Mouse (Mus musculus): ENCODE results near the gene Ap1b1. TPM values are rescaled to one million over a fixed set of nuclear protein-coding genes. Genes with fewer than 3 reads are reported as not detected.

Gene Ap1b1
- total and polyA plus RNA-seq, 3 experiments: 38.6 to 57.8 (median 44.2) TPM

GRCm38 (mm10) chr11:4996621-4997199 is 10.1 kb downstream of the Ap1b1 start:
- in situ Hi-C loops (cut with MboI; ENCODE audit: low pct_ligation_motif_present, low pct_unique_long_range_greater_than_20kb, low sequenced_read_pairs): no loop called here
- Histone ChIP-seq H3K9me3 (replicated peaks; ENCODE audit: low read length) (no peaks in the 10 kb centered on the region), H3K4me3 (replicated peaks in 1 of 3; ENCODE audit: low read depth in 2 of 3, low read length in 2 of 3, poor library complexity in 1 of 3) (no peak overlapping the region), H3K4me2 (ENCODE audit: insufficient read depth, low read depth, poor library complexity, severe bottlenecking) (no peak overlapping the region), H3K36me3 (replicated peaks in 1 of 2; ENCODE audit: control insufficient read depth in 1 of 2, insufficient read depth in 1 of 2, low read length in 1 of 2) (peaks cover 4 to 60% of the 10 kb centered on the region in 2 experiments), H3K79me2 (replicated peaks; ENCODE audit: control insufficient read depth, extremely low read depth, insufficient read depth, poor library complexity, severe bottlenecking) (no peaks in the 10 kb centered on the region; the same call in 1 of the 2 replicates), H3K27me3 (replicated peaks) (no peaks in the 10 kb centered on the region), H3K9ac (ENCODE audit: insufficient read depth, low read depth) (no peak overlapping the region), H3K27ac (ENCODE audit: insufficient read depth, low read depth) (no peak overlapping the region), H3K4me1 (ENCODE audit: control insufficient read depth in 1 of 2, insufficient read depth in 2 of 2) (peaks cover 0 to 9% of the 10 kb centered on the region in 2 experiments; a peak in 2 of 4 replicates)
- no peak for TF ChIP-seq RCOR1 (conservative IDR thresholded peaks at IDR 0.05; ENCODE audit: low read depth, low read length)
- no peak for TF ChIP-seq SIN3A (IDR thresholded peaks at IDR 0.05; ENCODE audit: low read length)
- TF ChIP-seq CTCF (conservative IDR thresholded peaks at IDR 0.05 in 1 of 2, IDR thresholded peaks at IDR 0.05 in 1 of 2; ENCODE audit: low read depth in 2 of 2, low read length in 2 of 2): no peak
- no peak for TF ChIP-seq ETS1 (conservative IDR thresholded peaks at IDR 0.05; ENCODE audit: low read depth, low read length)
- TF ChIP-seq MAZ (IDR thresholded peaks at IDR 0.05; ENCODE audit: low read depth, low read length): no peak
- TF ChIP-seq ZKSCAN1 (IDR thresholded peaks at IDR 0.05; ENCODE audit: borderline replicate concordance, low read depth, low read length): no peak
- TF ChIP-seq ELF1 (IDR thresholded peaks at IDR 0.05; ENCODE audit: low read depth, low read length): no peak
- TF ChIP-seq MAX (IDR thresholded peaks at IDR 0.05; ENCODE audit: low read length): no peak
- no peak for TF ChIP-seq NRF1 (IDR thresholded peaks at IDR 0.05; ENCODE audit: low read depth, low read length)
- TF ChIP-seq JUN (IDR thresholded peaks at IDR 0.05; ENCODE audit: insufficient read depth, low read depth, low read length): no peak
- TF ChIP-seq BHLHE40 (IDR thresholded peaks at IDR 0.05; ENCODE audit: low read depth, low read length): no peak
- TF ChIP-seq PAX5 (IDR thresholded peaks at IDR 0.05; ENCODE audit: low read length): no peak
- TF ChIP-seq MXI1 (IDR thresholded peaks at IDR 0.05; ENCODE audit: low read depth, low read length): no peak
- TF ChIP-seq NELFE (IDR thresholded peaks at IDR 0.05; ENCODE audit: low read depth, low read length): no peak
- no peak for TF ChIP-seq TBP (conservative IDR thresholded peaks at IDR 0.05; ENCODE audit: low read depth, low read length)
- TF ChIP-seq TCF12 (IDR thresholded peaks at IDR 0.05; ENCODE audit: low read depth, low read length): no peak
- TF ChIP-seq CHD2 (IDR thresholded peaks at IDR 0.05; ENCODE audit: low read length): no peak
- dilution Hi-C loops (cut with MboI; ENCODE audit: extremely low pct_ligation_motif_present, extremely low pct_unique_long_range_greater_than_20kb, low sequenced_read_pairs): no loop called here
- DNase-seq (ENCODE audit: extremely low read depth): no peak

- Histone ChIP-seq H3K9ac (ENCODE audit: insufficient read depth, low read depth) (no peak overlapping the region), H3K36me3 (replicated peaks in 1 of 2; ENCODE audit: control insufficient read depth in 1 of 2, insufficient read depth in 1 of 2, low read length in 1 of 2) (peaks cover 7 to 55% of the 10 kb centered on the region in 2 experiments), H3K9me3 (replicated peaks; ENCODE audit: low read length) (no peaks in the 10 kb centered on the region), H3K27ac (ENCODE audit: insufficient read depth, low read depth) (no peak overlapping the region), H3K4me3 (replicated peaks in 1 of 3; ENCODE audit: low read depth in 2 of 3, low read length in 2 of 3, poor library complexity in 1 of 3) (no peak overlapping the region), H3K4me1 (ENCODE audit: control insufficient read depth in 1 of 2, insufficient read depth in 2 of 2) (peaks cover 0 to 9% of the 10 kb centered on the region in 2 experiments; a peak in 2 of 4 replicates), H3K4me2 (ENCODE audit: insufficient read depth, low read depth, poor library complexity, severe bottlenecking) (no peak overlapping the region), H3K27me3 (replicated peaks) (no peaks in the 10 kb centered on the region), H3K79me2 (replicated peaks; ENCODE audit: control insufficient read depth, extremely low read depth, insufficient read depth, poor library complexity, severe bottlenecking) (no peaks in the 10 kb centered on the region; the same call in 1 of the 2 replicates)
- TF ChIP-seq ZC3H11A (IDR thresholded peaks at IDR 0.05; ENCODE audit: low read depth, low read length) (no peak), MAZ (IDR thresholded peaks at IDR 0.05; ENCODE audit: low read depth, low read length) (no peak), ZKSCAN1 (IDR thresholded peaks at IDR 0.05; ENCODE audit: borderline replicate concordance, low read depth, low read length) (no peak), RAD21 (IDR thresholded peaks at IDR 0.05; ENCODE audit: low read depth, low read length) (no peak), MAFK (IDR thresholded peaks at IDR 0.05; ENCODE audit: insufficient replicate concordance, low read length) (no peak), KAT2A (IDR thresholded peaks at IDR 0.05; ENCODE audit: insufficient replicate concordance, low read length) (no peak)
- no peak for DNase-seq (ENCODE audit: extremely low read depth)
- in situ Hi-C loops (cut with MboI; ENCODE audit: low pct_ligation_motif_present, low pct_unique_long_range_greater_than_20kb, low sequenced_read_pairs) (no loop called here), dilution Hi-C loops (cut with MboI; ENCODE audit: extremely low pct_ligation_motif_present, extremely low pct_unique_long_range_greater_than_20kb, low sequenced_read_pairs) (no loop called here)
Observed at GRCm38 (mm10) chr11:4998352-4998751, 11.7 kb downstream of the Ap1b1 start.

Data from CH12.LX (cell line).